Mouse (Mus musculus): ENCODE data around the gene Chd1. TPM values are rescaled to one million over a fixed set of nuclear protein-coding genes. Genes with fewer than 3 reads are reported as not detected.

Chd1 gene
- polyA plus RNA-seq (2014; fragmentation: Nextera tagmentation; extraction: Ambion mirVana): 41.2 and 54.7 TPM in 2 replicates

DNA sequence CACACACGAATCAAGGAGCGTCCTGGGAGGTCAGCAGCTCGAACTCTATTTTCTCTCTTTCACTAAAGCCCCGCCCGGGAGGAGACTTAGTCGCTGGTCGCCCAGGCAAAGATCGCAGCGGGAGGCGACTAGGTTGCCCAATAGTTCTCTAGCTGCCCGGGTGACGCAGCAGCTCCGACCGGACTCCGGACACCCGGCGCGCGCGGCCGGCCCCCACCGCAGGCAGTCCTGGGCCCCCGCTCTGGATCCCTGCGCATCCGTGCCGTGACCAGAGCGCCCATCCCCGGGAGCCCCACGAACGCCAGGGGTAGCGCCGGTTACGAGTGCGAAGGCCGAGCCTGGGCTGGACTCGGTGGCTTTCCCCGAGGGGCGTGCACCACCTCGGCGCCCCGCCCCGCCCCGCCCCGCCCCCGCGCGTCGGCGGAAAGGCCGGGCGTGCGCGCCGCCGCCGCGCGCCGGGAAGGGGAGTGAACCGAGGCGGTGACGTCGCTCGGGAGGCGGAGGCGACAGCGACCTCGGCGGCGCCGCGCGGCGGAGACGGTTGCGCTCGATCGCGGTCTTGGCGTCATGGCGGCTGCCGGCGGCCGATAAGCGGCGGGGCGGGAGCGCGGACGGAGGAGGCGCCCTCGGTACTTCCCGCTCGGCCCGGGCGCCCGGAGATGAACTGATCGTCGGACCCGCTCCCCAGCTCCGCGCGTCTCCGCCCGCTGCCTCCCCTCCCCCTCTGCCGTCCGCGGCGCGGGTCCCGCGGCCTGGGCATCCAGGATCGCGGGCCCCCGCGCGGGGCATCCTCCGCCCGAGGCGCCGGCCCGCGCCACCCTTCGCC lies at the start of gene Chd1:
Gene Chd1 (plus strand): TSS at position 493 of the 826 bp plus-strand sequence.
- Histone ChIP-seq H3K4me1 (replicated peaks; ENCODE audit: control insufficient read depth, insufficient read depth, low read length) (no peaks in the 10 kb centered on the region), H3K9ac (ENCODE audit: low read depth, low read length) (peak within 1 kb of the TSS; percentile 92), H3K4me2 (replicated peaks; ENCODE audit: low read depth, low read length) (peak within 1 kb of the TSS; percentile 80), H3K27me3 (ENCODE audit: control insufficient read depth, insufficient read depth, low read length) (no peaks in the 10 kb centered on the region), H3K27ac (ENCODE audit: low read depth, low read length) (peak within 1 kb of the TSS; percentile 95), H3K9me3 (ENCODE audit: control insufficient read depth, low read length) (no peaks in the 10 kb centered on the region), H3K4me3 (ENCODE audit: low read depth, low read length) (peak within 1 kb of the TSS; percentile 87), H3K36me3 (ENCODE audit: control insufficient read depth, insufficient read depth, low read length) (no peaks in the 10 kb centered on the region)
- peak; percentile 95 for ATAC-seq (ENCODE audit: low FRiP score)
- WGBS: under 1% methylated on average over 62 of the region's 124 CpGs
- peak; percentile 93 for DNase-seq (ENCODE audit: low spot score)

DNA sequence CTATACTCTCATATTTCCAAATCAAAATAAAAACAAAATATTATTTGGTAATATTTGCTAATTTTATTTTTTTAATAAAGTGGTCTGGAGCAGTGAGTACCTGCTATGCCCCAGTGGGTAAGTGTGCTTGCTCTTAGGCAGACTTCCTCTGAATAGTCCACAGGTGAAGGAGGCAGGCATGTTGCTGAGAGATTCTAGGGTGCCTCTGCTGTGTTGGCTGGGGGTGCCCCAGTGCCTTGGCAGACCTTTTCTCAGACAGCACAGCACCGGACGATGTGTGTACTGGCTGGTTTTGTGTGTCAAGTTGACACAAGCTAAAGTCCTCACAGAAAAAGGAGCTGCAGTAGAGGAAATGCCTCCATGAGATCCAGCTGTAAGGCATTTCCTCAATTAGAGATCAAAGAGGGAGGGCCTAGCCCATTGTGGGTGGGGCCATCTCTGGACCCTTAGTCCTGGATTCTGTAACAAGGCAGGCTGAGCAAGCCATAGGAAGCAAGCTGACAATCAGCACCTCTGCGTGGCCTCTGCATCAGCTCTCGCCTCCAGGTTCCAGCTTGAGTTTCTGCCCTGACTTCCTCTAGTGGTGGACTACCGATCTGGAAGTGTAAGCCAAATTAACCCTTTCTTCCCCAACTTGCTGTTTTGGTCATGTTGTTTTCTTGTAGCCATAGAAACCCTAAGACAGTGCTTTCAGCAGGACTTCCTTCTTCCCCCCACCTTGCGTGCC lies 47.7 kb upstream of the Chd1 start:
- WGBS: 37% methylated on average over 6 of the region's 6 CpGs
- no peak for ATAC-seq (ENCODE audit: low FRiP score)

DNA sequence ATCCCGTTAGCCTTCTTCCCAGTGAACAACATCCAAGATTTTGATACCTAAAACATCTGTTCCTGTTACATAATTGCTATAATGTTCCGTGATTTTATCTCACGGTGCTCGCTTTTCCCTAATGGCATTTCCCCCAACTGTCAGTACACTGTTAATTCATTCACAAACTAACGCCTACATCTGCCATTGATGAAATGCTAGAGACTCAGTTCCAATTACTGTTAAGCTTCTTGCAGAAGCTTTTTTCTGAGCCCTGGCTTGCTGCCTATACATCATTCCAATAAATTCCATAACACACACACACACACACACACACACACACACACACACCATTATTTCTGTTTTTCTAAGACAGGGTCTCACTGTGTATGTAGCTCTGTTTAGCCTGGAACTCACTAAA lies 31.9 kb upstream of the Chd1 start:
- DNase-seq (ENCODE audit: low spot score) (no peak), ATAC-seq (ENCODE audit: low FRiP score) (no peak)
- no peaks in the 10 kb centered on the region for H3K4me1 ChIP-seq (replicated peaks; ENCODE audit: control insufficient read depth, insufficient read depth, low read length)
- H3K27me3 ChIP-seq (ENCODE audit: control insufficient read depth, insufficient read depth, low read length): no peaks in the 10 kb centered on the region
- no peak overlapping the region for H3K4me3 ChIP-seq (ENCODE audit: low read depth, low read length)
- 79% methylated on average over 5 of the region's 5 CpGs for WGBS
- no peak overlapping the region for H3K27ac ChIP-seq (ENCODE audit: low read depth, low read length)
- H3K9ac ChIP-seq (ENCODE audit: low read depth, low read length): no peak overlapping the region
- H3K36me3 ChIP-seq (ENCODE audit: control insufficient read depth, insufficient read depth, low read length): no peaks in the 10 kb centered on the region
- no peaks in the 10 kb centered on the region for H3K9me3 ChIP-seq (ENCODE audit: control insufficient read depth, low read length)
- H3K4me2 ChIP-seq (replicated peaks; ENCODE audit: low read depth, low read length): no peak overlapping the region

More for the DNA sequence above, 47.7 kb upstream of the Chd1 start:
- Histone ChIP-seq H3K27ac (ENCODE audit: low read depth, low read length) (no peak overlapping the region), H3K9me3 (ENCODE audit: control insufficient read depth, low read length) (no peaks in the 10 kb centered on the region), H3K36me3 (ENCODE audit: control insufficient read depth, insufficient read depth, low read length) (no peaks in the 10 kb centered on the region), H3K9ac (ENCODE audit: low read depth, low read length) (no peak overlapping the region), H3K4me2 (replicated peaks; ENCODE audit: low read depth, low read length) (no peak overlapping the region), H3K4me1 (replicated peaks; ENCODE audit: control insufficient read depth, insufficient read depth, low read length) (no peaks in the 10 kb centered on the region), H3K27me3 (ENCODE audit: control insufficient read depth, insufficient read depth, low read length) (no peaks in the 10 kb centered on the region), H3K4me3 (ENCODE audit: low read depth, low read length) (no peak overlapping the region)
- peak; percentile 40 for DNase-seq (ENCODE audit: low spot score)

DNA sequence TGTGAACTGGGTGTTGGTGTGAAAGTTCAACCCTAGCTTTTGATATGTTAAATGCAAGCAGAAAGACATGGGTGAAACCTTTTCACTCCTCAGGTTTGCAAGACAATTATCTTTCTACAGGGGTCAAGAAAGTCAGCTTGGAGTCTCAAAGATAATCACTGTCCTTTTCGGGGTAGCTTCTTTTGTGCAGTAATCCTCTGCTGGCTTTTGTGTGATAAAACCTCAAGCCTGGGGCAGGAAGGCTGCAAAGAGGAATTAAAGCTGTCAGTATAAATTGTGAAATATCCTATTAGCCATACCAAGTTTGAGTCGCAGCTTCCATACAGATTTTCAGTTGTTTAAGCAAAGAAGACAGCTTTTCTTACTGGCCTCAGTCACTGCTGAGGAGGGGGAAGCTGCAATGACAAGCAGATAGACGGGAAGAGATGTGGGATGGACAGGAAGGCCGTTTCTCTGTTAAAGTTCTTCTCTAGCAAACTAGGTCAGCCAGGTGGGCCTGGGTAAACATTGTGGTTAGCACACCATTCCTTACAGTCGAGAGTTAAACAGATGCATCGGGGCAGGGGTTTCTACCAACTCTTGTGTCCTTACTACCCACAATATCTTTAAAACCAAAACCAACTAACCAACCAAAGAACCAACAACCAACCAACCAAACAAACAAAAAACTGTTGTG lies 26.7 kb upstream of the Chd1 start:
- Histone ChIP-seq H3K9me3 (ENCODE audit: control insufficient read depth, low read length) (no peaks in the 10 kb centered on the region), H3K4me3 (ENCODE audit: low read depth, low read length) (no peak overlapping the region), H3K4me2 (replicated peaks; ENCODE audit: low read depth, low read length) (no peak overlapping the region), H3K4me1 (replicated peaks; ENCODE audit: control insufficient read depth, insufficient read depth, low read length) (no peaks in the 10 kb centered on the region), H3K9ac (ENCODE audit: low read depth, low read length) (no peak overlapping the region), H3K27me3 (ENCODE audit: control insufficient read depth, insufficient read depth, low read length) (no peaks in the 10 kb centered on the region), H3K27ac (ENCODE audit: low read depth, low read length) (no peak overlapping the region), H3K36me3 (ENCODE audit: control insufficient read depth, insufficient read depth, low read length) (no peaks in the 10 kb centered on the region)
- DNase-seq (ENCODE audit: low spot score) (no peak), ATAC-seq (ENCODE audit: low FRiP score) (no peak)
- WGBS: 22% methylated on average over 6 of the region's 6 CpGs

DNA sequence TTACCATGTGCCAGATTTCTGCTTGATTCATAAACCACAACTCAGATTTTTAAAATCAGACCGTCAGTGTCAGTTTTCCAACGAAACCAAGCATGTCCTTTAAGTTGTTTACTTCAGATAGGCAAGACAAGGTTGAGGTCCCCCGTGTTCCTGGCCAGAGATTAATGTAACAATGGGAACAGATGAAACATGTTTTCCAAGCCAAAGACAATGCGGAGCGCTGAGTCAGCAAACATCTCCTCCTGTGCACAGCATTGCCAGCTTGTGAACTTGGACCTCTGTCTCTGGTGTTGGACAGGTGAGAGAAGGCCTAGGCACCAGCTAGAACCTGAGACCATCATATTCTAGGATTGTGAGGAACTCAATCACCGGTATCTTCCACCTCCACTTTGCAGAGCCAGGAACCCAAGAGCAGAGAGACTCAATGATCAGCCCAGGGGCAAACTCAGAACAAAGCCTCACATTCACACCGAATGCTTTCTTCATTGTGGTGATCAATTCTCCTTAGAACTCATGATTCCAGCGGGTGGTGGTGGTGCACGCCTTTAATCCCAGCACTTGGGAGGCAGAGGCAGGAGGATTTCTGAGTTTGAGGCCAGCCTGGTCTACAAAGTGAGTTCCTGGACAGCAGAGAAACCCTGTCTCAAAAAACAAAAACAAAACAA lies 24.7 kb upstream of the Chd1 start:
- Histone ChIP-seq H3K9me3 (ENCODE audit: control insufficient read depth, low read length) (no peaks in the 10 kb centered on the region), H3K36me3 (ENCODE audit: control insufficient read depth, insufficient read depth, low read length) (no peaks in the 10 kb centered on the region), H3K27me3 (ENCODE audit: control insufficient read depth, insufficient read depth, low read length) (no peaks in the 10 kb centered on the region), H3K4me3 (ENCODE audit: low read depth, low read length) (no peak overlapping the region), H3K9ac (ENCODE audit: low read depth, low read length) (no peak overlapping the region), H3K4me1 (replicated peaks; ENCODE audit: control insufficient read depth, insufficient read depth, low read length) (no peaks in the 10 kb centered on the region), H3K4me2 (replicated peaks; ENCODE audit: low read depth, low read length) (no peak overlapping the region), H3K27ac (ENCODE audit: low read depth, low read length) (no peak overlapping the region)
- WGBS: 90% methylated on average over 9 of the region's 9 CpGs
- no peak for DNase-seq (ENCODE audit: low spot score)
- no peak for ATAC-seq (ENCODE audit: low FRiP score)

DNA sequence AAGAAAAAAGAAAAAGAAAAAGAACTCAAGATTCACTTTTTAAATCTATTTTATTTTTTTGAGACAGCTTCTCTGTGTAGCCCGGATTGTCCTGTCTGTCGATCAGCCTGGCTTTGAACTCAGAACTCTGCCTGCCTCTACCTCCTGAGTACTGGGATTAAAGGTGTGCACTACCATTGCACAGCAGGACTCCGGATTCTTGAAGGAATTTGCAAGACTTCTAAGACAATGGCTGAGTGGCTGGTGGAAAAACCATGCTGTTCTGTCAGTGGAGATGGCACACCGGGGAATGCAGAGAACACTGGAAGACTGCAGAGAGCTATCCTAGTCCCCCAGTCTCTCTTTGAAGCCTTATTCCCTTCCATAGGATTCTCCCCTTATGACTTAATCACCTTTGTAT lies 24.1 kb upstream of the Chd1 start:
- ATAC-seq (ENCODE audit: low FRiP score) (no peak), DNase-seq (ENCODE audit: low spot score) (no peak)
- Histone ChIP-seq H3K27ac (ENCODE audit: low read depth, low read length) (no peak overlapping the region), H3K36me3 (ENCODE audit: control insufficient read depth, insufficient read depth, low read length) (no peaks in the 10 kb centered on the region), H3K9ac (ENCODE audit: low read depth, low read length) (no peak overlapping the region), H3K4me2 (replicated peaks; ENCODE audit: low read depth, low read length) (no peak overlapping the region), H3K4me1 (replicated peaks; ENCODE audit: control insufficient read depth, insufficient read depth, low read length) (no peaks in the 10 kb centered on the region), H3K27me3 (ENCODE audit: control insufficient read depth, insufficient read depth, low read length) (no peaks in the 10 kb centered on the region), H3K9me3 (ENCODE audit: control insufficient read depth, low read length) (no peaks in the 10 kb centered on the region), H3K4me3 (ENCODE audit: low read depth, low read length) (no peak overlapping the region)
- 84% methylated on average over 4 of the region's 4 CpGs for WGBS

DNA sequence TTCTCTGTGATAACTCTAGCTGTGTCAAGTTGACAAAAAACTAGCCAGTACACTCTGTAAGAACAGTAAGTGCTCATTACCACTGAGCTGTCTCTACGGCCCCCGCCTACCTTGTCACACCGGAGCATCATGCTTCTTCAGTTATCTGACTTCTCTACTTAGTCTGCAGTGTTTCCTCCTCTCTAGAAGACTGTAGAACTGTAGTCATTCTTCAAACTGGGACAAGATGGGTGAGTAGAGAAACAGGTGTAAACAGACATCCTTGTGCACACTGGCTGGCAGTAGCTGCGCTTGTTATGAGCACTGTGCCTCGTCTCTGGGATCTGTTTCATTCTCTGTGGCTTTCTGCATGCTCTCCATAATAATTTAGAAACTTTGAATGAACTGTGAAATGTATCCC lies 18.4 kb upstream of the Chd1 start:
- Histone ChIP-seq H3K9ac (ENCODE audit: low read depth, low read length) (no peak overlapping the region), H3K4me3 (ENCODE audit: low read depth, low read length) (no peak overlapping the region), H3K9me3 (ENCODE audit: control insufficient read depth, low read length) (no peaks in the 10 kb centered on the region), H3K27me3 (ENCODE audit: control insufficient read depth, insufficient read depth, low read length) (no peaks in the 10 kb centered on the region), H3K36me3 (ENCODE audit: control insufficient read depth, insufficient read depth, low read length) (no peaks in the 10 kb centered on the region), H3K4me2 (replicated peaks; ENCODE audit: low read depth, low read length) (no peak overlapping the region), H3K4me1 (replicated peaks; ENCODE audit: control insufficient read depth, insufficient read depth, low read length) (no peaks in the 10 kb centered on the region), H3K27ac (ENCODE audit: low read depth, low read length) (no peak overlapping the region)
- DNase-seq (ENCODE audit: low spot score) (no peak), ATAC-seq (ENCODE audit: low FRiP score) (no peak)
- WGBS: 88% methylated on average over 5 of the region's 5 CpGs

DNA sequence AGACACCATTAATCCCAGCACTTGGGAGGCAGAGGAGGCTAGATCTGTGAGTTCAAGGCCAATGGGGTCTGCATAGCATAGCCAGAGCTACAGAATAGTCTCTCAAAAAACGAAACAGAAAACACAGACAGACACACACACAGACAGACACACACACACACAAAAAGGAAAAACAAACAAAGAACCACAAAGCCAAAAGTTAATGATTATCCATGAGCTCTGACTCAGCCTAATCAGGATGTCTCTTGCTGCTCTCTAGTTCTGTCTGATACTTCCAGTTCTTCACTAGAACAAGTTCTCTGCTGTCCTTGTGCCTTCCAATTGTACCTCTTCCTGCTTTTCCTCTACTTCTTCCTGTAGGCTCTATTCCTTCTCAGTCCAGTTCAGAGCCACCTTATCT lies 14.5 kb upstream of the Chd1 start:
- ATAC-seq (ENCODE audit: low FRiP score) (no peak), DNase-seq (ENCODE audit: low spot score) (no peak)
- H3K27me3 ChIP-seq (ENCODE audit: control insufficient read depth, insufficient read depth, low read length): no peaks in the 10 kb centered on the region
- no peak overlapping the region for H3K9ac ChIP-seq (ENCODE audit: low read depth, low read length)
- no peak overlapping the region for H3K4me2 ChIP-seq (replicated peaks; ENCODE audit: low read depth, low read length)
- H3K36me3 ChIP-seq (ENCODE audit: control insufficient read depth, insufficient read depth, low read length): no peaks in the 10 kb centered on the region
- no peak overlapping the region for H3K4me3 ChIP-seq (ENCODE audit: low read depth, low read length)
- H3K9me3 ChIP-seq (ENCODE audit: control insufficient read depth, low read length): no peaks in the 10 kb centered on the region
- no peak overlapping the region for H3K27ac ChIP-seq (ENCODE audit: low read depth, low read length)
- H3K4me1 ChIP-seq (replicated peaks; ENCODE audit: control insufficient read depth, insufficient read depth, low read length): no peaks in the 10 kb centered on the region
- WGBS: 48% methylated on average over 1 of the region's 1 CpGs
